Mouse (Mus musculus) thymus, postnatal 14 days (tissue): ENCODE results near the gene Tmem176a.
"Not testable (repeated sequence)": the region's sequence is repeated elsewhere in the genome, so short reads cannot be mapped to it uniquely, and the experiment has no call there.

Experiments used
- DNase-seq: peaks from one replicate; pipeline ENCODE4 v3.0.0; 2021

The Tmem176a gene

GRCm38 (mm10) chr6:48842111-48842842 is 1.6 kb downstream of the Tmem176a start:
- peak; percentile 60 for DNase-seq

- no peak for DNase-seq
These were observed 4.4 kb downstream of the Tmem176a start for GRCm38 (mm10) chr6:48845086-48845485.

GRCm38 (mm10) chr6:48851820-48852491 is 11.2 kb downstream of the Tmem176a start:
- DNase-seq = no peak

GRCm38 (mm10) chr6:48854155-48854554 is 13.4 kb downstream of the Tmem176a start:
- DNase-seq = no peak

- no peak for DNase-seq
These were observed 17.0 kb downstream of the Tmem176a start for GRCm38 (mm10) chr6:48857613-48858302.

GRCm38 (mm10) chr6:48860130-48860815 is 19.6 kb downstream of the Tmem176a start:
- DNase-seq = peak; percentile 78

- no peak for DNase-seq
These were observed 20.1 kb downstream of the Tmem176a start for GRCm38 (mm10) chr6:48860851-48861250.

- no peak for DNase-seq
These were observed 21.0 kb downstream of the Tmem176a start for GRCm38 (mm10) chr6:48861616-48862280.

GRCm38 (mm10) chr6:48862816-48863215 is 22.1 kb downstream of the Tmem176a start:
- DNase-seq = no peak

GRCm38 (mm10) chr6:48863488-48863887 is 22.8 kb downstream of the Tmem176a start:
- DNase-seq = no peak

- no peak for DNase-seq
These were observed 23.5 kb downstream of the Tmem176a start for GRCm38 (mm10) chr6:48864181-48864580.

- no peak for DNase-seq
These were observed 24.0 kb downstream of the Tmem176a start for GRCm38 (mm10) chr6:48864723-48865122.

GRCm38 (mm10) chr6:48865152-48865745 is 24.5 kb downstream of the Tmem176a start:
- DNase-seq = no peak

GRCm38 (mm10) chr6:48866355-48866950 is 25.7 kb downstream of the Tmem176a start:
- DNase-seq = not testable (repeated sequence)

- no peak for DNase-seq
These were observed 26.4 kb downstream of the Tmem176a start for GRCm38 (mm10) chr6:48867158-48867557.

- no peak for DNase-seq
These were observed 29.1 kb downstream of the Tmem176a start for GRCm38 (mm10) chr6:48869774-48870173.

- no peak for DNase-seq
These were observed 31.9 kb downstream of the Tmem176a start, which contains the start of gene Aoc1 for GRCm38 (mm10) chr6:48872596-48872995. Gene Aoc1, plus strand, starts transcription at chr6:48872896.

- DNase-seq = no peak
These were observed 33.9 kb downstream of the Tmem176a start for GRCm38 (mm10) chr6:48874576-48874975.

GRCm38 (mm10) chr6:48875515-48875914 is 34.8 kb downstream of the Tmem176a start:
- no peak for DNase-seq

GRCm38 (mm10) chr6:48876510-48877135 is 35.9 kb downstream of the Tmem176a start:
- no peak for DNase-seq

- DNase-seq = no peak
These were observed 53.5 kb downstream of the Tmem176a start for GRCm38 (mm10) chr6:48894203-48894602.
